Mouse (Mus musculus): Measurements from ENCODE around the gene Fcer2a. TPM values are rescaled to one million over a fixed set of nuclear protein-coding genes. Genes with fewer than 3 reads are reported as not detected.
A peak's percentile ranks its signal among the peaks of the same experiment; 100 is the strongest.

Gene Fcer2a
- polyA plus RNA-seq, 1 experiment from 2014 or later = 0.33 TPM

DNA sequence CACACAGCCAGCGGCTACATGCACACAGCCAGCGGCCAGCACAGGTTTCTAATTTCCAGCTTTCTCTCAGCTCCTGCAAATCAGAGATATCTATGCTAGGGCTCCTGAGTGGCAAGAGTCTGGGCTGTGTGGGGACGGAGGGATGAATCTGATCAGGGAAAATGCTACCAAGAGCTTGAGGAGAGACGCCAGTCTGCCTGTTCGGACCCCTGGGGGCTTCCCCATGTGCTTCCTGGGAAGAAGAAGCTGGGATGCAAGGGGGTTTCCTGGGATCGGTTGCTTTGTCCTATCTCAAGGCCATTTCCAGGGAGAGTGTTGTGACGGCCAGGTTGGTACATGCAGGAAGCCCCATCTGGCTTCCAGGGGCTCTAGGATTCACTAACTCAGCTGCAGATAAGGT, 13.6 kb upstream of the Fcer2a start:
- Histone ChIP-seq H3K4me3 (replicated peaks; ENCODE audit: low read length) (no peak overlapping the region), H3K27me3 (ENCODE audit: control insufficient read depth, insufficient read depth, low read length) (no peaks in the 10 kb centered on the region), H3K4me2 (replicated peaks) (no peak overlapping the region), H3K9me3 (ENCODE audit: control insufficient read depth, low read length) (no peaks in the 10 kb centered on the region), H3K9ac (no peak overlapping the region), H3K4me1 (replicated peaks; ENCODE audit: control insufficient read depth, insufficient read depth, low read length) (no peaks in the 10 kb centered on the region), H3K36me3 (replicated peaks; ENCODE audit: control insufficient read depth, insufficient read depth) (no peaks in the 10 kb centered on the region), H3K27ac (no peak overlapping the region)
- no peak for ATAC-seq (ENCODE audit: low FRiP score)
- 72% methylated on average over 7 of the region's 7 CpGs for WGBS
- DNase-seq (ENCODE audit: low spot score) = no peak

GRCm38 (mm10) chr8:3705711-3706110, 11.7 kb upstream of the Fcer2a start:
- no peak for ATAC-seq (ENCODE audit: low FRiP score)
- 65% methylated on average over 4 of the region's 4 CpGs for WGBS
- no peaks in the 10 kb centered on the region for H3K4me1 ChIP-seq (replicated peaks; ENCODE audit: control insufficient read depth, insufficient read depth, low read length)

DNA sequence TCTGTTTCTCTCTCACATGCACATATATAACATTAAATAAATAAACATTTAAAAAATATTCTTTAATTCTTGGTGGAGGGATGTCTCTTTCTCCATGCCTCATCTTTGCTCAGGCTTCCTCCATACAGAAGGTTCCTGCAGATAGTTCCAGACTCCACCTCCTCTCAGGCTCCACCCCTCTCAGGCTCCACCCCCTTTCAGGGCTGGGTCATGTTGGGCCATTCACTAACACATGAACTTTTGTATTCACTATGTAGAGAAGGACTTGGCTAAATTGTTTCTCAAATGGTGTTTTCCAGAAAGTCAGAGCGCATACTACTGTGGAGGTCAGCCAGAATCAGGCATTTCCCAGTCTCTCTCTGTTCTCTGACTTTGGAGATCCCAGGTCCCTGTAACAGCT, 7.5 kb upstream of the Fcer2a start:
- WGBS = 97% methylated on average over 1 of the region's 1 CpGs
- Histone ChIP-seq H3K4me3 (replicated peaks; ENCODE audit: low read length) (no peak overlapping the region), H3K27me3 (ENCODE audit: control insufficient read depth, insufficient read depth, low read length) (no peaks in the 10 kb centered on the region), H3K9me3 (ENCODE audit: control insufficient read depth, low read length) (no peaks in the 10 kb centered on the region), H3K9ac (no peak overlapping the region), H3K36me3 (replicated peaks; ENCODE audit: control insufficient read depth, insufficient read depth) (no peaks in the 10 kb centered on the region), H3K4me2 (replicated peaks) (no peak overlapping the region), H3K4me1 (replicated peaks; ENCODE audit: control insufficient read depth, insufficient read depth, low read length) (no peaks in the 10 kb centered on the region), H3K27ac (no peak overlapping the region)
- no peak for ATAC-seq (ENCODE audit: low FRiP score)
- no peak for DNase-seq (ENCODE audit: low spot score)

More at GRCm38 (mm10) chr8:3705711-3706110, 11.7 kb upstream of the Fcer2a start:
- H3K36me3 ChIP-seq (replicated peaks; ENCODE audit: control insufficient read depth, insufficient read depth) = no peaks in the 10 kb centered on the region
- no peak overlapping the region for H3K4me2 ChIP-seq (replicated peaks)
- H3K27me3 ChIP-seq (ENCODE audit: control insufficient read depth, insufficient read depth, low read length) = no peaks in the 10 kb centered on the region
- no peak overlapping the region for H3K27ac ChIP-seq
- H3K4me3 ChIP-seq (replicated peaks; ENCODE audit: low read length) = no peak overlapping the region
- H3K9ac ChIP-seq = no peak overlapping the region
- no peak for DNase-seq (ENCODE audit: low spot score)
- H3K9me3 ChIP-seq (ENCODE audit: control insufficient read depth, low read length) = no peaks in the 10 kb centered on the region

DNA sequence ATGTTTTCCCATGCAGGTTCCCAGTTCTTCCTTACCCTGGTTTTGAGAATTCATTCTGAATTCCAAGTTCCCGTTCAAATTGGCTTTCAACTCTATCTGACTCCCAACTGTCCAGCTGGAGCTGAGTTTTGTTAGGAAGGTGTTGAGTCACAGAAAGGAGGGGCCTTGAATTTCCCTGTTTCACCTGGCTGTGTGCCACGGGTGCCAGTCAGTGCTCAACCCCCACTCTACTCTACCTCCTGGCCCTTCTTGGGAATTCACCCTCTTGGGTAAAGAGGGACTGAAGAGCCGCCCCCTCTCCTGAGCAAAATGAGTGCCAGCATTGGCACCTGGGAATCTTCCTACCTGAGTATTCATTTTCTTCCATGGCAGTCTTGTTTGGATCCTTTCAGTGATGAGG, 3.2 kb downstream of the Fcer2a start:
- H3K4me1 ChIP-seq (replicated peaks; ENCODE audit: control insufficient read depth, insufficient read depth, low read length) = no peaks in the 10 kb centered on the region
- ATAC-seq (ENCODE audit: low FRiP score) = no peak
- H3K27ac ChIP-seq = no peak overlapping the region
- no peaks in the 10 kb centered on the region for H3K27me3 ChIP-seq (ENCODE audit: control insufficient read depth, insufficient read depth, low read length)
- H3K4me2 ChIP-seq (replicated peaks) = no peak overlapping the region
- 79% methylated on average over 3 of the region's 3 CpGs for WGBS
- no peak for DNase-seq (ENCODE audit: low spot score)
- H3K36me3 ChIP-seq (replicated peaks; ENCODE audit: control insufficient read depth, insufficient read depth) = no peaks in the 10 kb centered on the region
- H3K9me3 ChIP-seq (ENCODE audit: control insufficient read depth, low read length) = no peaks in the 10 kb centered on the region
- H3K4me3 ChIP-seq (replicated peaks; ENCODE audit: low read length) = no peak overlapping the region
- no peak overlapping the region for H3K9ac ChIP-seq

- Histone ChIP-seq H3K9me3 (ENCODE audit: control insufficient read depth, low read length) (no peaks in the 10 kb centered on the region), H3K36me3 (replicated peaks; ENCODE audit: control insufficient read depth, insufficient read depth) (no peaks in the 10 kb centered on the region), H3K4me2 (replicated peaks) (no peak overlapping the region), H3K4me1 (replicated peaks; ENCODE audit: control insufficient read depth, insufficient read depth, low read length) (no peaks in the 10 kb centered on the region), H3K9ac (no peak overlapping the region), H3K27me3 (ENCODE audit: control insufficient read depth, insufficient read depth, low read length) (no peaks in the 10 kb centered on the region), H3K27ac (no peak overlapping the region), H3K4me3 (replicated peaks; ENCODE audit: low read length) (no peak overlapping the region)
- no peak for ATAC-seq (ENCODE audit: low FRiP score)
- WGBS = 79% methylated on average over 6 of the region's 6 CpGs
- no peak for DNase-seq (ENCODE audit: low spot score)
Observed at GRCm38 (mm10) chr8:3687537-3687936, 6.4 kb downstream of the Fcer2a start.

- ATAC-seq (ENCODE audit: low FRiP score) = no peak
- H3K4me3 ChIP-seq (replicated peaks; ENCODE audit: low read length) = no peak overlapping the region
- DNase-seq (ENCODE audit: low spot score) = no peak
Observed at GRCm38 (mm10) chr8:3685422-3685821, 8.6 kb downstream of the Fcer2a start.

DNA sequence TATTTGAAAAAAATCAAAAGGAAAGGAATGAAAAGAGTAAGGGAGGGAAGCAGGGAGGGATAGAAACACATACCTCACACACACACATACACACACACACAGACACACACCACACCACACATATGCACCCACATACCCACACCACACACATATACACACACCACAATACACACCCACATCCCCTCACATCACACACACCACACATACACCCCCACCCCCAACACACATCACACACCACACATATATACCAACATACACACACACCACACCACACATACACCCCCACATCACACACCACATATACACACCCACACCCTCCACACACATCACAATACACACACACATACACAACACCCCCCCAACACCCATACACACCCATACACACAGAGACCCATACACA, 9.4 kb downstream of the Fcer2a start:
- ATAC-seq (ENCODE audit: low FRiP score) = peak; percentile 38; the same call in 1 of the 2 replicates
- no peak overlapping the region for H3K27ac ChIP-seq

More at GRCm38 (mm10) chr8:3685422-3685821, 8.6 kb downstream of the Fcer2a start:
- no peak overlapping the region for H3K9ac ChIP-seq
- peaks cover 16% of the 10 kb centered on the region for H3K36me3 ChIP-seq (replicated peaks; ENCODE audit: control insufficient read depth, insufficient read depth)
- H3K27ac ChIP-seq = no peak overlapping the region
- no peaks in the 10 kb centered on the region for H3K9me3 ChIP-seq (ENCODE audit: control insufficient read depth, low read length)
- no peak overlapping the region for H3K4me2 ChIP-seq (replicated peaks)
- no peaks in the 10 kb centered on the region for H3K27me3 ChIP-seq (ENCODE audit: control insufficient read depth, insufficient read depth, low read length)
- no peaks in the 10 kb centered on the region for H3K4me1 ChIP-seq (replicated peaks; ENCODE audit: control insufficient read depth, insufficient read depth, low read length)
- WGBS = 70% methylated on average over 5 of the region's 5 CpGs

GRCm38 (mm10) chr8:3683408-3684176, 10.4 kb downstream of the Fcer2a start:
- H3K4me3 ChIP-seq (replicated peaks; ENCODE audit: low read length) = no peak overlapping the region
- H3K9me3 ChIP-seq (ENCODE audit: control insufficient read depth, low read length) = no peaks in the 10 kb centered on the region
- no peaks in the 10 kb centered on the region for H3K4me1 ChIP-seq (replicated peaks; ENCODE audit: control insufficient read depth, insufficient read depth, low read length)
- ATAC-seq (ENCODE audit: low FRiP score) = no peak
- no peak overlapping the region for H3K27ac ChIP-seq
- no peaks in the 10 kb centered on the region for H3K27me3 ChIP-seq (ENCODE audit: control insufficient read depth, insufficient read depth, low read length)
- H3K36me3 ChIP-seq (replicated peaks; ENCODE audit: control insufficient read depth, insufficient read depth) = peaks cover 34% of the 10 kb centered on the region
- no peak overlapping the region for H3K4me2 ChIP-seq (replicated peaks)
- H3K9ac ChIP-seq = no peak overlapping the region
- no peak for DNase-seq (ENCODE audit: low spot score)
- 78% methylated on average over 6 of the region's 6 CpGs for WGBS

More for the DNA sequence above, 9.4 kb downstream of the Fcer2a start:
- no peaks in the 10 kb centered on the region for H3K4me1 ChIP-seq (replicated peaks; ENCODE audit: control insufficient read depth, insufficient read depth, low read length)
- no peak overlapping the region for H3K4me2 ChIP-seq (replicated peaks)
- no peaks in the 10 kb centered on the region for H3K27me3 ChIP-seq (ENCODE audit: control insufficient read depth, insufficient read depth, low read length)
- no peak overlapping the region for H3K4me3 ChIP-seq (replicated peaks; ENCODE audit: low read length)
- H3K9ac ChIP-seq = no peak overlapping the region
- no peaks in the 10 kb centered on the region for H3K9me3 ChIP-seq (ENCODE audit: control insufficient read depth, low read length)
- no peak for DNase-seq (ENCODE audit: low spot score)
- H3K36me3 ChIP-seq (replicated peaks; ENCODE audit: control insufficient read depth, insufficient read depth) = peaks cover 24% of the 10 kb centered on the region

GRCm38 (mm10) chr8:3682435-3682834, 11.5 kb downstream of the Fcer2a start:
- ATAC-seq (ENCODE audit: low FRiP score) (no peak), DNase-seq (ENCODE audit: low spot score) (no peak)
- Histone ChIP-seq H3K27me3 (ENCODE audit: control insufficient read depth, insufficient read depth, low read length) (no peaks in the 10 kb centered on the region), H3K36me3 (replicated peaks; ENCODE audit: control insufficient read depth, insufficient read depth) (peaks cover 34% of the 10 kb centered on the region), H3K9ac (no peak overlapping the region), H3K4me1 (replicated peaks; ENCODE audit: control insufficient read depth, insufficient read depth, low read length) (peaks cover 8% of the 10 kb centered on the region), H3K27ac (no peak overlapping the region), H3K4me3 (replicated peaks; ENCODE audit: low read length) (no peak overlapping the region), H3K4me2 (replicated peaks) (no peak overlapping the region), H3K9me3 (ENCODE audit: control insufficient read depth, low read length) (no peaks in the 10 kb centered on the region)
- 91% methylated on average over 5 of the region's 5 CpGs for WGBS

DNA sequence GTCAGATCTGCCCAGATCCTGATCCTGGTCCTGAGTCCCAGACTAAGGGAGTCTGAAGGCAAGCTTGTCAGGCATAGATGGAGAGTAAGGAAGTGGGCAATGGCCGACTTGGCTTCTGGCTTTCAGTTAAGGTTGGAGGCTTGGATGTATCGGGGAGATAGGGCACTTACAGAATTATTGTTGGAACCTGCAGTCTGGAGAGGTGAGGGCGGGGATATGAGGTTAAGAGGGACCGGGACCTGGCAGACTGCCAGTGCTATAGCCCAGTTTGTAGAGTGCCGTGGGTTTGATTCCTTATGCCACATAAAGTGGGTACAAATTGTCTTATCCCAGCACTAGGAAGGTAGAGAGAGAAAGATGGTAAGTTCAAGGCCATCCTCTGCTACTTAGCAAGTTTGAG, 14.3 kb downstream of the Fcer2a start:
- H3K27me3 ChIP-seq (ENCODE audit: control insufficient read depth, insufficient read depth, low read length) = no peaks in the 10 kb centered on the region
- peaks cover 11% of the 10 kb centered on the region for H3K4me1 ChIP-seq (replicated peaks; ENCODE audit: control insufficient read depth, insufficient read depth, low read length)
- H3K4me3 ChIP-seq (replicated peaks; ENCODE audit: low read length) = no peak overlapping the region
- ATAC-seq (ENCODE audit: low FRiP score) = no peak
- H3K4me2 ChIP-seq (replicated peaks) = no peak overlapping the region
- WGBS = 93% methylated on average over 5 of the region's 5 CpGs
- no peak overlapping the region for H3K27ac ChIP-seq
- no peak for DNase-seq (ENCODE audit: low spot score)
- H3K9ac ChIP-seq = no peak overlapping the region
- peaks cover 34% of the 10 kb centered on the region for H3K36me3 ChIP-seq (replicated peaks; ENCODE audit: control insufficient read depth, insufficient read depth)
- H3K9me3 ChIP-seq (ENCODE audit: control insufficient read depth, low read length) = no peaks in the 10 kb centered on the region
